Comparison of ENCODE assay signal across 12 mouse cellular contexts in genomic region chr2:124775737-124776136, GRCm38 (mm10).
DNase-seq lines count a peak whose midpoint lies in the region; ATAC-seq lines count a peak whose summit lies in the region.
"Had no signal": no experiment of that assay in that cellular context is flagged by ENCODE, and none has a peak within 500 bp of the region (broad histone marks: within the 10 kb centered on the region; RNA-seq: fewer than 3 reads in every experiment).

No protein-coding gene starts in this region.

- DNase-seq in kidney, adult 9 months: peak; percentile 13
- peak; percentile 1 to 43 for DNase-seq in adrenal gland, adult 18-20 months (ENCODE audit: low spot score in 2 of 2)
- DNase-seq in brain, adult 2 months (ENCODE audit: low read depth, low spot score): peak; percentile 88
- DNase-seq in gastrocnemius, postnatal 10 days: peak; percentile 62
- DNase-seq in yolk sac, embryonic 10.5 days (ENCODE audit: low spot score): no peak
- no peak for DNase-seq in thymus, postnatal 36 days
- DNase-seq: thymus, postnatal 14 days had no signal

- no peaks in the 10 kb centered on the region for H3K27me3 ChIP-seq in kidney, embryonic 16.5 days (ENCODE audit: insufficient read depth, low read length)
- H3K27me3 ChIP-seq: heart, embryonic 15.5 days had no signal

- no peak overlapping the region for H3K4me3 ChIP-seq in kidney, embryonic 16.5 days (ENCODE audit: low read length)
- H3K4me3 ChIP-seq: forebrain, embryonic 10.5 days; heart, embryonic 15.5 days had no signal

- H3K9me3 ChIP-seq in kidney, embryonic 16.5 days (ENCODE audit: low read length): no peaks in the 10 kb centered on the region
- H3K9me3 ChIP-seq: forebrain, embryonic 10.5 days; heart, embryonic 15.5 days had no signal

- no peak overlapping the region for H3K9ac ChIP-seq in kidney, embryonic 16.5 days (replicated peaks; ENCODE audit: low read length)
- H3K9ac ChIP-seq: heart, embryonic 15.5 days had no signal

- H3K36me3 ChIP-seq in kidney, embryonic 16.5 days (ENCODE audit: insufficient read depth, low read length): no peaks in the 10 kb centered on the region
- H3K36me3 ChIP-seq: forebrain, embryonic 10.5 days; heart, embryonic 15.5 days had no signal

- 63% methylated on average over 3 of the region's 3 CpGs for WGBS in kidney, embryonic 16.5 days

- no peak overlapping the region for H3K4me2 ChIP-seq in kidney, embryonic 16.5 days (replicated peaks; ENCODE audit: low read depth, low read length)
- H3K4me2 ChIP-seq: heart, embryonic 15.5 days had no signal

- ATAC-seq in kidney, embryonic 16.5 days (ENCODE audit: low FRiP score, low TSS enrichment): no peak
- no peak for ATAC-seq in monocyte, adult 5-6 weeks (replicated peaks; ENCODE audit: insufficient number of reproducible peaks, low FRiP score, low TSS enrichment, poor library complexity, severe bottlenecking)
- ATAC-seq: intestine, embryonic 16.5 days had no signal

- H3K4me1 ChIP-seq in kidney, embryonic 16.5 days (ENCODE audit: insufficient read depth, low read length): peaks cover 16% of the 10 kb centered on the region; the same call in 1 of the 2 replicates
- H3K4me1 ChIP-seq: heart, embryonic 15.5 days had no signal

- H3K27ac ChIP-seq in kidney, embryonic 16.5 days (ENCODE audit: low read length): no peak overlapping the region
- H3K27ac ChIP-seq: forebrain, embryonic 10.5 days; heart, embryonic 15.5 days had no signal

Comparison
In these comparisons a context has a peak if more than half of its experiments do, and no peak if none do; other contexts are left out.
1. DNase-seq: peak in kidney, adult 9 months (single experiment), adrenal gland, adult 18-20 months (2 of 2), brain, adult 2 months (single experiment) and gastrocnemius, postnatal 10 days (single experiment); none in yolk sac, embryonic 10.5 days (single experiment) and thymus, postnatal 36 days (0 of 2).